Mouse (Mus musculus): ENCODE measurements around the gene Fzd9. TPM values are rescaled to one million over a fixed set of nuclear protein-coding genes. Genes with fewer than 3 reads are reported as not detected.
"Not testable (repeated sequence)": the region's sequence is repeated elsewhere in the genome, so short reads cannot be mapped to it uniquely, and the experiment has no call there.

Gene Fzd9
- polyA plus RNA-seq, 1 experiment from 2014 or later: 12.0 TPM

GRCm38 (mm10) chr5:135242136-135242535 lies 8.9 kb downstream of the Fzd9 start:
- Histone ChIP-seq H3K4me1 (ENCODE audit: control insufficient read depth, insufficient read depth, low read length) (no peaks in the 10 kb centered on the region), H3K4me3 (ENCODE audit: low read depth, low read length) (no peak overlapping the region), H3K9me3 (ENCODE audit: control insufficient read depth, low read length) (no peaks in the 10 kb centered on the region), H3K9ac (replicated peaks; ENCODE audit: low read depth, low read length) (no peak overlapping the region), H3K4me2 (ENCODE audit: low read depth, low read length) (no peak overlapping the region), H3K27me3 (ENCODE audit: control insufficient read depth, insufficient read depth, low read length) (no peaks in the 10 kb centered on the region), H3K27ac (ENCODE audit: low read depth, low read length) (no peak overlapping the region), H3K36me3 (ENCODE audit: control insufficient read depth, insufficient read depth, low read length) (peaks cover 80% of the 10 kb centered on the region)
- ATAC-seq (ENCODE audit: low read depth): no peak
- 70% methylated on average over 12 of the region's 12 CpGs for WGBS

GRCm38 (mm10) chr5:135241474-135241873 lies 9.6 kb downstream of the Fzd9 start:
- Histone ChIP-seq H3K36me3 (ENCODE audit: control insufficient read depth, insufficient read depth, low read length) (peaks cover 84% of the 10 kb centered on the region), H3K4me1 (ENCODE audit: control insufficient read depth, insufficient read depth, low read length) (no peaks in the 10 kb centered on the region), H3K4me3 (ENCODE audit: low read depth, low read length) (no peak overlapping the region), H3K27ac (ENCODE audit: low read depth, low read length) (no peak overlapping the region), H3K9ac (replicated peaks; ENCODE audit: low read depth, low read length) (no peak overlapping the region), H3K4me2 (ENCODE audit: low read depth, low read length) (no peak overlapping the region), H3K9me3 (ENCODE audit: control insufficient read depth, low read length) (no peaks in the 10 kb centered on the region), H3K27me3 (ENCODE audit: control insufficient read depth, insufficient read depth, low read length) (no peaks in the 10 kb centered on the region)
- ATAC-seq (ENCODE audit: low read depth): no peak
- 81% methylated on average over 1 of the region's 1 CpGs for WGBS

- Histone ChIP-seq H3K36me3 (ENCODE audit: control insufficient read depth, insufficient read depth, low read length) (peaks cover 76% of the 10 kb centered on the region), H3K9ac (replicated peaks; ENCODE audit: low read depth, low read length) (no peak overlapping the region), H3K4me1 (ENCODE audit: control insufficient read depth, insufficient read depth, low read length) (no peaks in the 10 kb centered on the region), H3K27me3 (ENCODE audit: control insufficient read depth, insufficient read depth, low read length) (no peaks in the 10 kb centered on the region), H3K27ac (ENCODE audit: low read depth, low read length) (no peak overlapping the region), H3K4me2 (ENCODE audit: low read depth, low read length) (no peak overlapping the region), H3K4me3 (ENCODE audit: low read depth, low read length) (no peak overlapping the region), H3K9me3 (ENCODE audit: control insufficient read depth, low read length) (no peaks in the 10 kb centered on the region)
- WGBS: 90% methylated on average over 2 of the region's 2 CpGs
- no peak for ATAC-seq (ENCODE audit: low read depth)
Observed at GRCm38 (mm10) chr5:135238832-135239231, 12.2 kb downstream of the Fzd9 start.

GRCm38 (mm10) chr5:135236571-135236970 lies 14.5 kb downstream of the Fzd9 start:
- Histone ChIP-seq H3K4me3 (ENCODE audit: low read depth, low read length) (no peak overlapping the region), H3K27ac (ENCODE audit: low read depth, low read length) (no peak overlapping the region), H3K9me3 (ENCODE audit: control insufficient read depth, low read length) (no peaks in the 10 kb centered on the region), H3K27me3 (ENCODE audit: control insufficient read depth, insufficient read depth, low read length) (no peaks in the 10 kb centered on the region), H3K4me2 (ENCODE audit: low read depth, low read length) (no peak overlapping the region), H3K9ac (replicated peaks; ENCODE audit: low read depth, low read length) (no peak overlapping the region), H3K36me3 (ENCODE audit: control insufficient read depth, insufficient read depth, low read length) (peaks cover 76% of the 10 kb centered on the region), H3K4me1 (ENCODE audit: control insufficient read depth, insufficient read depth, low read length) (no peaks in the 10 kb centered on the region)
- 22% methylated on average over 2 of the region's 2 CpGs for WGBS
- ATAC-seq (ENCODE audit: low read depth): no peak

GRCm38 (mm10) chr5:135233166-135233920 lies 17.7 kb downstream of the Fzd9 start:
- H3K9me3 ChIP-seq (ENCODE audit: control insufficient read depth, low read length): no peaks in the 10 kb centered on the region
- H3K27ac ChIP-seq (ENCODE audit: low read depth, low read length): no peak overlapping the region
- no peak overlapping the region for H3K9ac ChIP-seq (replicated peaks; ENCODE audit: low read depth, low read length)
- H3K4me2 ChIP-seq (ENCODE audit: low read depth, low read length): no peak overlapping the region
- no peaks in the 10 kb centered on the region for H3K4me1 ChIP-seq (ENCODE audit: control insufficient read depth, insufficient read depth, low read length)
- peaks cover 66% of the 10 kb centered on the region for H3K36me3 ChIP-seq (ENCODE audit: control insufficient read depth, insufficient read depth, low read length)
- ATAC-seq (ENCODE audit: low read depth): no peak
- no peak overlapping the region for H3K4me3 ChIP-seq (ENCODE audit: low read depth, low read length)
- WGBS: 94% methylated on average over 8 of the region's 8 CpGs
- H3K27me3 ChIP-seq (ENCODE audit: control insufficient read depth, insufficient read depth, low read length): no peaks in the 10 kb centered on the region

GRCm38 (mm10) chr5:135230186-135230585 lies 20.8 kb downstream of the Fzd9 start:
- Histone ChIP-seq H3K4me2 (ENCODE audit: low read depth, low read length) (no peak overlapping the region), H3K9me3 (ENCODE audit: control insufficient read depth, low read length) (no peaks in the 10 kb centered on the region), H3K4me3 (ENCODE audit: low read depth, low read length) (no peak overlapping the region), H3K27me3 (ENCODE audit: control insufficient read depth, insufficient read depth, low read length) (no peaks in the 10 kb centered on the region), H3K9ac (replicated peaks; ENCODE audit: low read depth, low read length) (no peak overlapping the region), H3K27ac (ENCODE audit: low read depth, low read length) (no peak overlapping the region), H3K4me1 (ENCODE audit: control insufficient read depth, insufficient read depth, low read length) (no peaks in the 10 kb centered on the region), H3K36me3 (ENCODE audit: control insufficient read depth, insufficient read depth, low read length) (peaks cover 59% of the 10 kb centered on the region)
- no peak for ATAC-seq (ENCODE audit: low read depth)
- WGBS: 94% methylated on average over 4 of the region's 4 CpGs

GRCm38 (mm10) chr5:135225879-135226278 lies 25.2 kb downstream of the Fzd9 start:
- peaks cover 63% of the 10 kb centered on the region for H3K36me3 ChIP-seq (ENCODE audit: control insufficient read depth, insufficient read depth, low read length)
- not testable (repeated sequence) for H3K4me1 ChIP-seq (ENCODE audit: control insufficient read depth, insufficient read depth, low read length); ATAC-seq (ENCODE audit: low read depth); H3K27me3 ChIP-seq (ENCODE audit: control insufficient read depth, insufficient read depth, low read length); H3K27ac ChIP-seq (ENCODE audit: low read depth, low read length); H3K9ac ChIP-seq (replicated peaks; ENCODE audit: low read depth, low read length); H3K4me2 ChIP-seq (ENCODE audit: low read depth, low read length); H3K4me3 ChIP-seq (ENCODE audit: low read depth, low read length); H3K9me3 ChIP-seq (ENCODE audit: control insufficient read depth, low read length)
- 97% methylated on average over 4 of the region's 4 CpGs for WGBS

GRCm38 (mm10) chr5:135224169-135224568 lies 26.9 kb downstream of the Fzd9 start:
- no peaks in the 10 kb centered on the region for H3K4me1 ChIP-seq (ENCODE audit: control insufficient read depth, insufficient read depth, low read length)
- H3K4me2 ChIP-seq (ENCODE audit: low read depth, low read length): no peak overlapping the region
- no peak overlapping the region for H3K9ac ChIP-seq (replicated peaks; ENCODE audit: low read depth, low read length)
- H3K9me3 ChIP-seq (ENCODE audit: control insufficient read depth, low read length): no peaks in the 10 kb centered on the region
- peaks cover 61% of the 10 kb centered on the region for H3K36me3 ChIP-seq (ENCODE audit: control insufficient read depth, insufficient read depth, low read length)
- H3K27me3 ChIP-seq (ENCODE audit: control insufficient read depth, insufficient read depth, low read length): no peaks in the 10 kb centered on the region
- WGBS: 93% methylated on average over 3 of the region's 3 CpGs
- no peak overlapping the region for H3K27ac ChIP-seq (ENCODE audit: low read depth, low read length)
- H3K4me3 ChIP-seq (ENCODE audit: low read depth, low read length): no peak overlapping the region
- ATAC-seq (ENCODE audit: low read depth): no peak

GRCm38 (mm10) chr5:135222066-135222465 lies 29.0 kb downstream of the Fzd9 start:
- no peaks in the 10 kb centered on the region for H3K27me3 ChIP-seq (ENCODE audit: control insufficient read depth, insufficient read depth, low read length)
- H3K36me3 ChIP-seq (ENCODE audit: control insufficient read depth, insufficient read depth, low read length): peaks cover 71% of the 10 kb centered on the region
- no peaks in the 10 kb centered on the region for H3K4me1 ChIP-seq (ENCODE audit: control insufficient read depth, insufficient read depth, low read length)
- H3K27ac ChIP-seq (ENCODE audit: low read depth, low read length): no peak overlapping the region
- H3K9ac ChIP-seq (replicated peaks; ENCODE audit: low read depth, low read length): no peak overlapping the region
- no peak overlapping the region for H3K4me3 ChIP-seq (ENCODE audit: low read depth, low read length)
- WGBS: 94% methylated on average over 7 of the region's 7 CpGs
- ATAC-seq (ENCODE audit: low read depth): no peak
- no peaks in the 10 kb centered on the region for H3K9me3 ChIP-seq (ENCODE audit: control insufficient read depth, low read length)
- no peak overlapping the region for H3K4me2 ChIP-seq (ENCODE audit: low read depth, low read length)
